Mouse (Mus musculus) lung, adult 2 months (tissue): Measurements from ENCODE around the gene Ppih.

Experiments used
- CTCF ChIP-seq: fragments of 200-500 bp; IDR thresholded peaks from 2 replicates; pipeline ENCODE4 v1.5.1; 2011; ENCODE audit warnings: mild to moderate bottlenecking, low read length, control low read depth; ENCODE audit not compliant: insufficient read depth
- POLR2A ChIP-seq: fragments of 200-500 bp; IDR thresholded peaks from 2 replicates; pipeline ENCODE4 v1.6.1; 2011; ENCODE audit warnings: low read depth, mild to moderate bottlenecking, control low read depth, low read length, borderline replicate concordance; ENCODE audit errors: extremely low read depth

GRCm38 (mm10) chr4:119369460-119369859 lies 49.1 kb upstream of the Ppih start:
- TF ChIP-seq POLR2A (no peak), CTCF (no peak)
